Mouse (Mus musculus) G1E (cell line): Measurements from ENCODE around the gene Parp16. TPM values are rescaled to one million over a fixed set of nuclear protein-coding genes. Genes with fewer than 3 reads are reported as not detected.
"Not testable (repeated sequence)": the region's sequence is repeated elsewhere in the genome, so short reads cannot be mapped to it uniquely, and the experiment has no call there.

Source experiments
- ATAC-seq: 2 replicates; pipeline ENCODE4 v1.8.0; 2016; ENCODE audit warnings: mild to moderate bottlenecking; ENCODE audit not compliant: insufficient number of reproducible peaks, poor library complexity, low FRiP score, severe bottlenecking; ENCODE audit errors: extremely low read depth
- DNase-seq: peaks from one replicate; pipeline ENCODE4 v3.0.0; 2012; ENCODE audit warnings: low spot score
- H3K27me3 ChIP-seq: 2 replicates; pipeline ENCODE4 v1.6.1; 2012; ENCODE audit warnings: mild to moderate bottlenecking, low read length, inconsistent platforms; ENCODE audit not compliant: insufficient read depth
- H3K36me3 ChIP-seq: replicated peaks from 2 replicates; pipeline ENCODE3; 2012; ENCODE audit warnings: mild to moderate bottlenecking, inconsistent platforms
- H3K4me1 ChIP-seq: 2 replicates; pipeline ENCODE4 v1.6.1; 2012; ENCODE audit warnings: low read depth, low read length, inconsistent platforms, mixed read lengths; ENCODE audit not compliant: insufficient read depth
- H3K4me3 ChIP-seq: 2 replicates; pipeline ENCODE4 v1.5.1; 2012; ENCODE audit warnings: low read depth, mild to moderate bottlenecking, inconsistent platforms, low read length, moderate library complexity, mixed read lengths
- H3K9me3 ChIP-seq: replicated peaks from 2 replicates; pipeline ENCODE4 v1.6.1; 2012; ENCODE audit warnings: inconsistent platforms
- CTCF ChIP-seq: IDR thresholded peaks from 2 replicates; pipeline ENCODE4 v1.5.1; 2012; ENCODE audit warnings: low read depth, low read length, inconsistent platforms, mixed read lengths
- GATA1 ChIP-seq: IDR thresholded peaks from 2 replicates; pipeline ENCODE4 v1.6.1; 2012; ENCODE audit warnings: borderline replicate concordance, low read length, inconsistent platforms, mixed read lengths
- GATA2 ChIP-seq: IDR thresholded peaks from 2 replicates; pipeline ENCODE4 v1.6.1; 2012; ENCODE audit warnings: low read depth, low read length, inconsistent platforms, borderline replicate concordance
- POLR2AphosphoS5 ChIP-seq: IDR thresholded peaks from 2 replicates; pipeline ENCODE4 v1.6.1; 2012; ENCODE audit warnings: low read depth, low read length, inconsistent platforms; ENCODE audit not compliant: insufficient replicate concordance
- TAL1 ChIP-seq: conservative IDR thresholded peaks from 2 replicates; pipeline ENCODE4 v1.6.1; 2012; ENCODE audit warnings: low read depth, low read length, inconsistent platforms, mixed read lengths
- polyA plus RNA-seq: library from polyadenylated mRNA; stranded (reverse); fragments of >175 nt; gene quantifications from 2 replicates; pipeline ENCODE4 v1.2.3, GENCODE M21; 2012
- total RNA-seq, 2 experiments: library from RNA; stranded (forward) in 1 of 2; stranded (reverse) in 1 of 2; fragments of 200-1000 nt in 1 of 2; fragments of >200 nt in 1 of 2; fragmentation: Nextera tagmentation in 1 of 2; gene quantifications; 2 replicates each; pipeline ENCODE4 v1.2.3; 2014 to 2017

The Parp16 gene
- total and polyA plus RNA-seq, 3 experiments = 7.8 to 15.9 (median 14.8) TPM

GRCm38 (mm10) chr9:65205049-65205815 lies 10.1 kb downstream of the Parp16 start:
- ATAC-seq = no peak
- DNase-seq = no peak
- H3K4me3 ChIP-seq = no peak overlapping the region
- H3K9me3 ChIP-seq = peaks cover 10% of the 10 kb centered on the region
- H3K27me3 ChIP-seq = no peaks in the 10 kb centered on the region
- no peaks in the 10 kb centered on the region for H3K36me3 ChIP-seq
- peaks cover 67% of the 10 kb centered on the region for H3K4me1 ChIP-seq
- TF ChIP-seq TAL1 = no peak
- TF ChIP-seq POLR2AphosphoS5 = no peak
- no peak for TF ChIP-seq GATA2
- no peak for TF ChIP-seq CTCF
- TF ChIP-seq GATA1 = no peak

GRCm38 (mm10) chr9:65207041-65207815 lies 12.1 kb downstream of the Parp16 start:
- Histone ChIP-seq H3K4me1 (peaks cover 74% of the 10 kb centered on the region), H3K4me3 (peak overlapping the region; percentile 53; the same call in 1 of the 2 replicates), H3K9me3 (peaks cover 10% of the 10 kb centered on the region)
- peak; percentile 68 for TF ChIP-seq TAL1
- DNase-seq, H3K27me3 ChIP-seq, H3K36me3 ChIP-seq, ATAC-seq: not testable (repeated sequence)

GRCm38 (mm10) chr9:65208293-65209179 lies 13.4 kb downstream of the Parp16 start:
- Histone ChIP-seq H3K4me3 (peak overlapping the region; percentile 51; the same call in 1 of the 2 replicates), H3K27me3 (no peaks in the 10 kb centered on the region), H3K4me1 (peaks cover 67% of the 10 kb centered on the region), H3K9me3 (peaks cover 16% of the 10 kb centered on the region), H3K36me3 (no peaks in the 10 kb centered on the region)
- no peak for TF ChIP-seq POLR2AphosphoS5
- TF ChIP-seq GATA2 = no peak
- TF ChIP-seq TAL1 = no peak
- no peak for TF ChIP-seq GATA1
- TF ChIP-seq CTCF = no peak
- no peak for DNase-seq
- no peak for ATAC-seq

GRCm38 (mm10) chr9:65211598-65211997 lies 16.4 kb downstream of the Parp16 start:
- DNase-seq = no peak

GRCm38 (mm10) chr9:65214425-65214777 lies 19.2 kb downstream of the Parp16 start:
- TF ChIP-seq GATA1 = no peak
- TF ChIP-seq GATA2 = no peak
- TF ChIP-seq TAL1 = no peak
- no peak for TF ChIP-seq POLR2AphosphoS5
- TF ChIP-seq CTCF = no peak
- DNase-seq = no peak
- peak overlapping the region; percentile 79 for H3K4me3 ChIP-seq
- peaks cover 7% of the 10 kb centered on the region for H3K36me3 ChIP-seq
- no peak for ATAC-seq
- no peaks in the 10 kb centered on the region for H3K27me3 ChIP-seq
- H3K4me1 ChIP-seq = peaks cover 65% of the 10 kb centered on the region
- peaks cover 14% of the 10 kb centered on the region for H3K9me3 ChIP-seq

More at GRCm38 (mm10) chr9:65211598-65211997, 16.4 kb downstream of the Parp16 start:
- Histone ChIP-seq H3K36me3 (peaks cover 4% of the 10 kb centered on the region), H3K4me3 (no peak overlapping the region), H3K4me1 (peaks cover 64% of the 10 kb centered on the region), H3K27me3 (no peaks in the 10 kb centered on the region), H3K9me3 (peaks cover 24% of the 10 kb centered on the region)
- ATAC-seq = no peak
- no peak for TF ChIP-seq CTCF
- TF ChIP-seq POLR2AphosphoS5 = no peak
- TF ChIP-seq GATA2 = no peak
- no peak for TF ChIP-seq TAL1
- TF ChIP-seq GATA1 = no peak
